Mouse (Mus musculus) limb, embryonic 14.5 days (tissue): ENCODE data around the gene Fgf4. TPM values are rescaled to one million over a fixed set of nuclear protein-coding genes. Genes with fewer than 3 reads are reported as not detected.

Source experiments
- ATAC-seq: fragments of 200-750 bp; cut with Nextera tagmentation; 2 replicates; pipeline ENCODE4 v1.8.0; 2017; ENCODE audit warnings: low read depth, moderate number of reproducible peaks, moderate TSS enrichment; ENCODE audit not compliant: low FRiP score
- DNase-seq: peaks from one replicate; pipeline ENCODE4 v3.0.0-alpha.2; 2015; ENCODE audit warnings: low spot score
- H3K27ac ChIP-seq: fragments of 300-500 bp; sonication (generic); replicated peaks from 2 replicates; pipeline ENCODE4 v1.5.1; 2014; ENCODE audit warnings: low read depth, mild to moderate bottlenecking, low read length, moderate library complexity, mixed read lengths
- H3K27me3 ChIP-seq: fragments of 300-500 bp; sonication (generic); 2 replicates; pipeline ENCODE4 v1.6.1; 2014; ENCODE audit warnings: low read length, mixed read lengths; ENCODE audit not compliant: control insufficient read depth, insufficient read depth
- H3K36me3 ChIP-seq: fragments of 300-500 bp; sonication (generic); 2 replicates; pipeline ENCODE4 v1.6.1; 2014; ENCODE audit warnings: mild to moderate bottlenecking, low read length, moderate library complexity, mixed read lengths; ENCODE audit not compliant: control insufficient read depth, insufficient read depth
- H3K4me1 ChIP-seq: fragments of 300-500 bp; sonication (generic); 2 replicates; pipeline ENCODE4 v1.6.1; 2014; ENCODE audit warnings: antibody characterized with exemption, low read length, mixed read lengths; ENCODE audit not compliant: control insufficient read depth, insufficient read depth
- H3K4me2 ChIP-seq: fragments of 300-500 bp; sonication (generic); replicated peaks from 2 replicates; pipeline ENCODE4 v1.6.1; 2014; ENCODE audit warnings: low read depth, mild to moderate bottlenecking, low read length, moderate library complexity; ENCODE audit not compliant: severe bottlenecking
- H3K4me3 ChIP-seq: fragments of 300-500 bp; sonication (generic); replicated peaks from 2 replicates; pipeline ENCODE4 v1.5.1; 2014; ENCODE audit warnings: low read length
- H3K9ac ChIP-seq: fragments of 300-500 bp; sonication (generic); 2 replicates; pipeline ENCODE4 v1.6.1; 2014; ENCODE audit warnings: mild to moderate bottlenecking, low read depth, low read length, moderate library complexity; ENCODE audit not compliant: severe bottlenecking
- H3K9me3 ChIP-seq: fragments of 300-500 bp; sonication (generic); 2 replicates; pipeline ENCODE4 v1.6.1; 2016; ENCODE audit warnings: low read length; ENCODE audit not compliant: control insufficient read depth
- POLR2A ChIP-seq: fragments of 200-500 bp; IDR thresholded peaks from 2 replicates; pipeline ENCODE4 v1.8.0; 2012; ENCODE audit warnings: inconsistent platforms, mild to moderate bottlenecking, moderate library complexity, borderline replicate concordance; ENCODE audit not compliant: insufficient read depth, insufficient read length; ENCODE audit errors: extremely low read depth
- WGBS: fragments of 180-500 bp; shearing (Covaris S2); extraction: QIAGEN DNeasy Blood & Tissue Kit; methylation state at CpG from one replicate; pipeline ENCODE4 v1.1.7; 2014; 5-methylcytosine and 5-hydroxymethylcytosine counted together
- polyA plus RNA-seq, 2 experiments: library from polyadenylated mRNA; depleted of rRNA in 1 of 2; stranded (reverse) in 1 of 2; unstranded in 1 of 2; fragments of >200 nt; fragmentation: Nextera tagmentation in 1 of 2; extraction: Ambion mirVana in 1 of 2; gene quantifications; 2 replicates each; pipeline versions ENCODE4 v1.2.1 to v1.2.3; 2012 to 2014

The Fgf4 gene
- polyA plus RNA-seq, 2 experiments: 0.57 to 0.91 TPM

GRCm38 (mm10) chr7:144861056-144861768 is 14.0 kb downstream of the Fgf4 start:
- Histone ChIP-seq H3K4me3 (peak overlapping the region; percentile 23), H3K4me1 (no peaks in the 10 kb centered on the region), H3K27me3 (peaks cover 62% of the 10 kb centered on the region), H3K27ac (no peak overlapping the region), H3K9ac (no peak overlapping the region; the same call in 1 of the 2 replicates), H3K9me3 (no peaks in the 10 kb centered on the region), H3K4me2 (peak overlapping the region; percentile 31; the same call in 1 of the 2 replicates), H3K36me3 (no peaks in the 10 kb centered on the region)
- DNase-seq (no peak), ATAC-seq (no peak)
- WGBS: under 1% methylated on average over 49 of the region's 72 CpGs
- no peak for TF ChIP-seq POLR2A

GRCm38 (mm10) chr7:144861769-144862070 is 14.6 kb downstream of the Fgf4 start:
- no peak overlapping the region; the same call in 1 of the 2 replicates for H3K9ac ChIP-seq

GRCm38 (mm10) chr7:144862126-144862525 is 15.0 kb downstream of the Fgf4 start:
- H3K36me3 ChIP-seq: no peaks in the 10 kb centered on the region
- WGBS: 6% methylated on average over 15 of the region's 15 CpGs
- peaks cover 69% of the 10 kb centered on the region for H3K27me3 ChIP-seq
- TF ChIP-seq POLR2A: no peak
- no peak overlapping the region for H3K27ac ChIP-seq
- no peak for ATAC-seq
- peak overlapping the region; percentile 31; the same call in 1 of the 2 replicates for H3K4me2 ChIP-seq
- DNase-seq: no peak
- H3K9ac ChIP-seq: no peak overlapping the region
- H3K4me3 ChIP-seq: peak overlapping the region; percentile 23; the same call in 1 of the 2 replicates
- no peaks in the 10 kb centered on the region for H3K4me1 ChIP-seq
- no peaks in the 10 kb centered on the region for H3K9me3 ChIP-seq

More at GRCm38 (mm10) chr7:144861769-144862070, 14.6 kb downstream of the Fgf4 start:
- Histone ChIP-seq H3K9me3 (no peaks in the 10 kb centered on the region), H3K27ac (no peak overlapping the region), H3K4me3 (peak overlapping the region; percentile 23), H3K4me2 (peak overlapping the region; percentile 31; the same call in 1 of the 2 replicates), H3K27me3 (peaks cover 66% of the 10 kb centered on the region), H3K36me3 (no peaks in the 10 kb centered on the region), H3K4me1 (no peaks in the 10 kb centered on the region)
- WGBS: under 1% methylated on average over 25 of the region's 28 CpGs
- DNase-seq (no peak), ATAC-seq (no peak)
- TF ChIP-seq POLR2A: no peak

- WGBS: 3% methylated on average over 18 of the region's 18 CpGs
- H3K4me1 ChIP-seq: no peaks in the 10 kb centered on the region
- ATAC-seq: no peak
- no peak overlapping the region for H3K4me2 ChIP-seq
- no peak overlapping the region for H3K27ac ChIP-seq
- no peaks in the 10 kb centered on the region for H3K36me3 ChIP-seq
- TF ChIP-seq POLR2A: no peak
- peaks cover 71% of the 10 kb centered on the region for H3K27me3 ChIP-seq
- H3K9me3 ChIP-seq: no peaks in the 10 kb centered on the region
- no peak overlapping the region for H3K4me3 ChIP-seq
- DNase-seq: no peak
- no peak overlapping the region for H3K9ac ChIP-seq
Measured at GRCm38 (mm10) chr7:144862712-144863111, 15.5 kb downstream of the Fgf4 start.

- Histone ChIP-seq H3K27ac (no peak overlapping the region), H3K9ac (no peak overlapping the region), H3K4me1 (no peaks in the 10 kb centered on the region), H3K9me3 (no peaks in the 10 kb centered on the region), H3K27me3 (peaks cover 71% of the 10 kb centered on the region), H3K36me3 (no peaks in the 10 kb centered on the region), H3K4me2 (no peak overlapping the region), H3K4me3 (no peak overlapping the region)
- WGBS: 3% methylated on average over 11 of the region's 11 CpGs
- TF ChIP-seq POLR2A: no peak
- DNase-seq: no peak
- ATAC-seq: no peak
Measured at GRCm38 (mm10) chr7:144863196-144863595, 16.0 kb downstream of the Fgf4 start.
